Mouse (Mus musculus): ENCODE data around the gene Hoxa10. TPM values are rescaled to one million over a fixed set of nuclear protein-coding genes. Genes with fewer than 3 reads are reported as not detected.
A peak's percentile ranks its signal among the peaks of the same experiment; 100 is the strongest.

Gene Hoxa10
- polyA plus RNA-seq, 1 experiment: 34.0 TPM

DNA sequence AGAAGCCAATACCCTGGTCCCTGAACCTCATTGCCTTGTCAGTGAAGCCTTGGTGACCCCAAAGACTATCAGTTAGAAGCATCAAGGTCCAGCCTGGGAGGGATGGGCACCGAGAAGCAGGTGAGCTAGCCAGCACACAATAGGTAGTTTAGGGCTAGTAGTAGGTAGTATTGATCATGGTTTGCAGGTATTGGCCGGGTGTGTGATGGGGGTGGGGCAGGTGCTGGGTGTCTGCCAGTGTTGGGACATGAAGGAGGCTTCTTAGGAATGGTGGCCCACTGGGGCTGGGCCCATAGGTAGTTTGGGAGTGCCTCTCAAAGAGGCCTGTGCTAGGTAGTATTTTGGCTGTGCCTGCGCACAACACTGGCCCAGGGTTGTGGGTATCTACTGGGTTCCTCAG, 25.6 kb downstream of the Hoxa10 start:
- 0 out of 2 replicates have a peak, but pooled peaks cover 14% of the 10 kb centered on the region for H3K4me1 ChIP-seq (ENCODE audit: control insufficient read depth, insufficient read depth, low read length)
- 66% methylated on average over 3 of the region's 3 CpGs for WGBS
- H3K27ac ChIP-seq (ENCODE audit: insufficient read depth, low read depth, low read length): peak overlapping the region; percentile 29; the same call in 1 of the 2 replicates
- TF ChIP-seq POLR2A (IDR thresholded peaks at IDR 0.05; ENCODE audit: low read depth, low read length) (no peak), CTCF (conservative IDR thresholded peaks at IDR 0.05; ENCODE audit: insufficient read depth, insufficient read length, low read depth, low read length) (no peak)
- no peak overlapping the region for H3K4me3 ChIP-seq (ENCODE audit: insufficient read depth, low read depth, low read length)
- H3K27me3 ChIP-seq (replicated peaks; ENCODE audit: control insufficient read depth, insufficient read depth, low read length): no peaks in the 10 kb centered on the region
- no peaks in the 10 kb centered on the region for H3K36me3 ChIP-seq (ENCODE audit: control insufficient read depth, insufficient read depth, low read length)
- peak; percentile 24 for DNase-seq

DNA sequence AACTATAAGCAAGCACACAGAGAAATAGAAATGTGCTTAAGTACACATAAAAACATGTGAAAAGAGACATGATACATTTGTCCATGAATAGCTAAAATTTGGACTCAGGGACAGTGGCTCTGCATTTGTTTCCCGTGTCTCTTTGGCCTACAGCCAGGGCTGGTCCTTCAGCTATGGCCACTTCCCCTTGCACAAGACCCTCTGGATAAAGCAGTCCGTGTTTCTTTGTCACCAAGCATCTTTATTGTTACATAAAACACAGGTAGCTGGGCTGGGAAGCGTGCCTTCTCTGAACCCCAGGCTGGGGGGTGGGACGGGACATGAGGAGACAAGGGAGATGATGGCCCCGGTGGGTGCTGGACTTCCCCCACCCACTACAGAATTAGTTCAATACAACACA, 26.4 kb downstream of the Hoxa10 start:
- no peak overlapping the region for H3K4me3 ChIP-seq (ENCODE audit: insufficient read depth, low read depth, low read length)
- peaks cover 20% of the 10 kb centered on the region for H3K4me1 ChIP-seq (ENCODE audit: control insufficient read depth, insufficient read depth, low read length)
- peak; percentile 41 for DNase-seq
- H3K27me3 ChIP-seq (replicated peaks; ENCODE audit: control insufficient read depth, insufficient read depth, low read length): no peaks in the 10 kb centered on the region
- WGBS: 43% methylated on average over 5 of the region's 5 CpGs
- TF ChIP-seq CTCF (conservative IDR thresholded peaks at IDR 0.05; ENCODE audit: insufficient read depth, insufficient read length, low read depth, low read length) (no peak), POLR2A (IDR thresholded peaks at IDR 0.05; ENCODE audit: low read depth, low read length) (no peak)
- peak overlapping the region; percentile 40; the same call in 1 of the 2 replicates for H3K27ac ChIP-seq (ENCODE audit: insufficient read depth, low read depth, low read length)
- no peaks in the 10 kb centered on the region for H3K36me3 ChIP-seq (ENCODE audit: control insufficient read depth, insufficient read depth, low read length)

DNA sequence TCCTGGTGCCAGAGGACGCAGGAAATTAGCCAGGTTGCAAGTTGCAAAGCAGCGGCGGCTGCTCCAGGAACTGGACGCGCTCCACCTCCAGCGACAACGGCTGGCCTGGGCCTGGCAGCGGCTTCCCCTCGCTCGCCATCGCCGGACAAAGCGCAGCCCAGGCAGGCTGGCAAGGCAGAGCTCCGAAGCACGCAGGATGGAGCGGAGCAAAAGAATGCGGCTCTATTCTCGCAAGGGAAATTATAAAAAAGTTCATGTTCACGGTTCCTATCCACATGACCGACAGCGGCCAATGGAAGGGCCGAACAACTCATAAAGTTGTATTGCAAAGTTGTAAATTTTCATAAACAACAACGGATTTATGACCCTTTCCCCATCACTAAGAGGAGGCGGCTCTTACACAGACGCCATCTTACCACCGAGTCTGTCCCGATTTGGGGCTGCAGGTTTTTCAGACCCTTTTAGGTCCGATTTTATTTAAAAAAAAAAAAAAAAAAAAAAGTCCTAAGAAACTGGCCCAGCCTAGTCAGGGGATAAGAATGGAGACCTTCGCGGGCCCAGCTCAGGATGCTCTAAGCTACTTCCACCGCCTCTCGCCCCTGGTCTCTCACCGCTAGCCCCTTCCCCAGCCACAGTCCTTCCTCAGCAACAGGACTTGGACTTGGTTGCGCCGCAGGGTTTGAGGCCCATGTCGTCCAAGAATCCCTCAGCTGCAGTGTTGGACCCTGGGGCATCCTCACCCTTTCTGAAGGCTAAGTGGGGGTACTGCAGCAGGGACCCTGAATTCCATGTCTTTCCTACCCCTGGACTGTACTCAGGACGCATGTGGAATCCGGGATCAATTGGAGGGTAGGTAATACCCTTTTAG, 27.3 kb downstream of the Hoxa10 start, which contains the start of the genes Hoxa3 and Gm28308:
Gene Hoxa3 (minus strand): TSS at position 218 of the 868 bp plus-strand sequence.
Gene Gm28308 (minus strand): TSS at position 221 of the 868 bp plus-strand sequence.
- Histone ChIP-seq H3K4me3 (ENCODE audit: insufficient read depth, low read depth, low read length) (peak within 1 kb of the TSS; percentile 87), H3K36me3 (ENCODE audit: control insufficient read depth, insufficient read depth, low read length) (no peaks in the 10 kb centered on the region), H3K4me1 (ENCODE audit: control insufficient read depth, insufficient read depth, low read length) (peaks cover 21% of the 10 kb centered on the region), H3K27me3 (replicated peaks; ENCODE audit: control insufficient read depth, insufficient read depth, low read length) (no peaks in the 10 kb centered on the region), H3K27ac (ENCODE audit: insufficient read depth, low read depth, low read length) (peak within 1 kb of the TSS; percentile 99)
- DNase-seq: peak; percentile 93
- TF ChIP-seq POLR2A (IDR thresholded peaks at IDR 0.05; ENCODE audit: low read depth, low read length) (peak; percentile 86), CTCF (conservative IDR thresholded peaks at IDR 0.05; ENCODE audit: insufficient read depth, insufficient read length, low read depth, low read length) (no peak)
- 3% methylated on average over 38 of the region's 38 CpGs for WGBS

DNA sequence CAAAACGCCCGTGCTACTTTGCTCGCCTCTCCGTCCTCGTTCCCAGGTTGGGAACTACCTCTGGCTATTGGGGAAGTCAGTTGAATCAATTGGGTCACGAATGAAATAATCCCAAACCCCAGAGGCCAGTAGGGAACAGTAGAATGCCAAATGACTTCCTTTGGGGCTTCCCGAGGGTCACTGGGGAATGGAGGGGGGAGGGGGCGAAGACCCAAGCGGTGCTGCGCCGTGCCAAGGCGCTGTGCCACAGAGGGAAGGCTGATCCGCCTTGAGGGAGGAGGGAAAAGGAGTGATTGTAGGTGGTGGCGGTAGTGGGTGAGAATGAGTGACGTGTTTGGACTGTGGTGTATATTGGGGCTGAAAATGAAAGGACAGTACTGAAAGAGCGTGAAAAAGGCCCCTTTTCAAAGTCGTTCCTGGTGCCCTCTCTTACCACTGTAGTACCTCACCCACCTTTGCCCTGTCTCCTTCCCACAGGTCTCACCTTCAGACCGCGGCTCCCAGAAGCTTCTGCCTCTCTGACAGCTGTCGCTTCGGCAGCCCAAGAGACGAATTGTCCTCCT, 28.0 kb downstream of the Hoxa10 start:
- Histone ChIP-seq H3K27me3 (replicated peaks; ENCODE audit: control insufficient read depth, insufficient read depth, low read length) (no peaks in the 10 kb centered on the region), H3K36me3 (ENCODE audit: control insufficient read depth, insufficient read depth, low read length) (no peaks in the 10 kb centered on the region), H3K4me1 (ENCODE audit: control insufficient read depth, insufficient read depth, low read length) (peaks cover 21% of the 10 kb centered on the region), H3K27ac (ENCODE audit: insufficient read depth, low read depth, low read length) (peak overlapping the region; percentile 99), H3K4me3 (ENCODE audit: insufficient read depth, low read depth, low read length) (peak overlapping the region; percentile 87)
- TF ChIP-seq POLR2A (IDR thresholded peaks at IDR 0.05; ENCODE audit: low read depth, low read length) (no peak), CTCF (conservative IDR thresholded peaks at IDR 0.05; ENCODE audit: insufficient read depth, insufficient read length, low read depth, low read length) (no peak)
- 1% methylated on average over 22 of the region's 22 CpGs for WGBS
- DNase-seq: peak; percentile 87

DNA sequence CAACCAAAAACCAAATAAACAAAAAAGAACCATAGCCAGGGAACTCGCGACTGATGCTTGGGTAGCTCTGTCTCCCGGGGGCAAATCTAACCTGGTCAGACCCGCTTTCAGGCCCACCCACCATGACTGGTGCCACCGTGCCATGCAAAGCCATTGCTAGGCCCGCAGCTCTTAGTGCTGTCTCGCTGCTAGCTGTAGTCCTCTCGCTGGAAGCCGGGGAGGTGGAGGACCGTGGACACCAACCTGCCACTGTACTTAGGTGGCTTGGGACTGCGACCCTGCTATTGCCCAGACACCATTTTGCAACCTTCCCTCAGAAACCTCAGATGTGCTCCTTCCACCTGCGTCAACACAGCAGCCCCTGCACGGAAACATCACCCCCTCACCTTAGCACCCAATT, 28.7 kb downstream of the Hoxa10 start:
- WGBS: 3% methylated on average over 13 of the region's 13 CpGs
- Histone ChIP-seq H3K36me3 (ENCODE audit: control insufficient read depth, insufficient read depth, low read length) (no peaks in the 10 kb centered on the region), H3K4me3 (ENCODE audit: insufficient read depth, low read depth, low read length) (peak overlapping the region; percentile 87), H3K27me3 (replicated peaks; ENCODE audit: control insufficient read depth, insufficient read depth, low read length) (no peaks in the 10 kb centered on the region), H3K4me1 (ENCODE audit: control insufficient read depth, insufficient read depth, low read length) (peaks cover 21% of the 10 kb centered on the region), H3K27ac (ENCODE audit: insufficient read depth, low read depth, low read length) (peak overlapping the region; percentile 99)
- TF ChIP-seq POLR2A (IDR thresholded peaks at IDR 0.05; ENCODE audit: low read depth, low read length) (no peak), CTCF (conservative IDR thresholded peaks at IDR 0.05; ENCODE audit: insufficient read depth, insufficient read length, low read depth, low read length) (no peak)
- peak; percentile 55 for DNase-seq

DNA sequence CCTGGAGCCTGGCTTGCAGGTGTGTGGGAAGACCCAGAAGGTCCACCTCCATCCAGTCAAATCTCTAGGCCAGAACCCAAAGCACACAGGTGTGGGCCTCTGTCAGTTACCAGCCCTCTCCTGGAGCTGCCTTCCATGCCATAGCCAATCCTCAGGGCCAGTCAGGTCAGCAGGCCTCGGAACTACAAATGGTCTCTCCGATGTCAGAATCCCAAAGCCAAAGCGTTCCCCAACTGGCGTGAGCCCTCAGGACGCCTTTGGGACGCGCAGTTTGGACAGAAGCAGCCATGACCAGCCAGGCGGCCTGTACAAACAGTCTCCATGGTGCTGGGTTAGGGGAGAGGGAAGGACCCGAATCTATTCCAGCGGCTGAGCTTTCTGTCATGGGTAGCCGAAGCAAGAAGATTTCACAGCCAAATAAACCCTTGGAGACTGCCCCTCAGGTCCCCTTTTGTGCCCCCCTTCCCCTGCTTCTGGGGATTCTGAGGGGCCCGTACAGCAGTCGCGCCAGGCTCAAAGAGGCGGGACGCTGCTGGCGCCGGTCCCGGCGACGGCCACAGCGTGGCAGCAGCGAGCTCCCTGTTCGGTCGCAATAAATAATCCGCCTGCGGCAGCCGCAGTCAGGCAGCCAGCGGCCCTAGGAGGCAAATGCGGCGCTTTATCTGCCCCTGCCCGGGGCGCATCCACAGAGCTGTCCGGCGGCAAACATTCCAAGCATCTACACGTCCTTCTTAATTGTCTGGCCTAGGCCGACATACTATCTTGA, 29.3 kb downstream of the Hoxa10 start:
- Histone ChIP-seq H3K4me3 (ENCODE audit: insufficient read depth, low read depth, low read length) (peak overlapping the region; percentile 87), H3K27ac (ENCODE audit: insufficient read depth, low read depth, low read length) (peak overlapping the region; percentile 99), H3K36me3 (ENCODE audit: control insufficient read depth, insufficient read depth, low read length) (no peaks in the 10 kb centered on the region), H3K4me1 (ENCODE audit: control insufficient read depth, insufficient read depth, low read length) (peaks cover 21% of the 10 kb centered on the region), H3K27me3 (replicated peaks; ENCODE audit: control insufficient read depth, insufficient read depth, low read length) (no peaks in the 10 kb centered on the region)
- TF ChIP-seq CTCF (conservative IDR thresholded peaks at IDR 0.05; ENCODE audit: insufficient read depth, insufficient read length, low read depth, low read length) (peak; percentile 71), POLR2A (IDR thresholded peaks at IDR 0.05; ENCODE audit: low read depth, low read length) (peak; percentile 56)
- WGBS: under 1% methylated on average over 37 of the region's 37 CpGs
- DNase-seq: peak; percentile 92
